Mouse (Mus musculus) retina, embryonic 14.5 days (tissue): Measurements from ENCODE around the gene Gm12184.
"Not testable (repeated sequence)": the region's sequence is repeated elsewhere in the genome, so short reads cannot be mapped to it uniquely, and the experiment has no call there.

Source experiments
- DNase-seq: peaks from one replicate; pipeline ENCODE4 v3.0.0-alpha.2; 2015; ENCODE audit warnings: low spot score

Gm12184 gene

GRCm38 (mm10) chr11:48799921-48800701, 26.3 kb downstream of the Gm12184 start, which contains the start of gene Rack1:
Rack1 (plus strand) TSS chr11:48800332.
- DNase-seq: peak; percentile 92

- DNase-seq: no peak
These were observed 27.2 kb downstream of the Gm12184 start for GRCm38 (mm10) chr11:48798984-48799920.

- DNase-seq: no peak
These were observed 28.1 kb downstream of the Gm12184 start for GRCm38 (mm10) chr11:48798308-48798707.

- DNase-seq: no peak
These were observed 29.2 kb downstream of the Gm12184 start for GRCm38 (mm10) chr11:48797287-48797686.

GRCm38 (mm10) chr11:48796290-48796689, 30.2 kb downstream of the Gm12184 start:
- no peak for DNase-seq

- DNase-seq: no peak
These were observed 31.2 kb downstream of the Gm12184 start for GRCm38 (mm10) chr11:48795221-48795620.

- DNase-seq: no peak
These were observed 33.3 kb downstream of the Gm12184 start for GRCm38 (mm10) chr11:48793184-48793583.

- not testable (repeated sequence) for DNase-seq
These were observed 34.6 kb downstream of the Gm12184 start for GRCm38 (mm10) chr11:48791894-48792293.

- DNase-seq: no peak
These were observed 35.5 kb downstream of the Gm12184 start for GRCm38 (mm10) chr11:48790946-48791345.

- DNase-seq: peak; percentile 91
These were observed 36.3 kb downstream of the Gm12184 start for GRCm38 (mm10) chr11:48789973-48790823.

GRCm38 (mm10) chr11:48789215-48789614, 37.2 kb downstream of the Gm12184 start:
- DNase-seq: no peak

- peak; percentile 93 for DNase-seq
These were observed 38.0 kb downstream of the Gm12184 start for GRCm38 (mm10) chr11:48788311-48789089.

- DNase-seq: peak; percentile 55
These were observed 38.8 kb downstream of the Gm12184 start for GRCm38 (mm10) chr11:48787455-48788211.

GRCm38 (mm10) chr11:48782243-48782642, 44.2 kb downstream of the Gm12184 start:
- no peak for DNase-seq

- peak; percentile 57 for DNase-seq
These were observed 47.0 kb downstream of the Gm12184 start for GRCm38 (mm10) chr11:48779450-48779849.

GRCm38 (mm10) chr11:48777303-48777702, 49.2 kb downstream of the Gm12184 start:
- no peak for DNase-seq

- no peak for DNase-seq
These were observed 49.8 kb downstream of the Gm12184 start for GRCm38 (mm10) chr11:48776664-48777063.

- DNase-seq: peak; percentile 86
These were observed 51.0 kb downstream of the Gm12184 start for GRCm38 (mm10) chr11:48775483-48775882.
